Mouse (Mus musculus) B cell, adult 62 days (primary cell): ENCODE results near the gene Glra2. TPM values are rescaled to one million over a fixed set of nuclear protein-coding genes. Genes with fewer than 3 reads are reported as not detected.

Experiments
- total RNA-seq: library from RNA; stranded (reverse); gene quantifications from 4 replicates; pipeline ENCODE4 v1.2.4, GENCODE M21; 2023

The Glra2 gene
- total RNA-seq: not detected in 4 replicates

GRCm38 (mm10) chrX:165326939-165327698 is at the start of gene Glra2:
Gene Glra2 (minus strand): TSS chrX:165327393.

